Mouse (Mus musculus) monocyte, adult 59 days (primary cell): Measurements from ENCODE around the gene Gm10310. TPM values are rescaled to one million over a fixed set of nuclear protein-coding genes. Genes with fewer than 3 reads are reported as not detected.

Experiments used
- total RNA-seq, 2 experiments: library from RNA; stranded (reverse); gene quantifications; one replicate each; pipeline ENCODE4 v1.2.4; 2023

Gene Gm10310
- not detected for total RNA-seq

DNA sequence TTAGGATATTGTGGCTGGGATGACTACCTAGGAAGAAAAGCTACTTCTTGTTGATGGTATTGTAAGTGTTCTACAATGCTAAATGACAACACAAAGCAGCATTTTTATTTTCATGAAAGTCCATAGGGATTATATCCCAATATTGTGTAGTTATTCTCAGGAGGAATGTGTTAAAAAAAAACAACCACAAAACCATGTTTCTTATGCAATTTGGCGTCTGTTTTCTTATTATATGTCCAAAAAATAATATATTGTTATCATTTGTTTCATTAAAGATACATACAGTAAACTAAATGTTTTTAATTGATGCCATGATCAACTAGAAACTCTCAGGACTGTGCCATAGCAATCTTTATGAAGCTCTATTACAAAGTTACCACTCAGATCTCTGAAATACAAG, at the start of gene Gm10310:
Gene Gm10310 (minus strand): TSS at position 101 of the 400 bp plus-strand sequence.

DNA sequence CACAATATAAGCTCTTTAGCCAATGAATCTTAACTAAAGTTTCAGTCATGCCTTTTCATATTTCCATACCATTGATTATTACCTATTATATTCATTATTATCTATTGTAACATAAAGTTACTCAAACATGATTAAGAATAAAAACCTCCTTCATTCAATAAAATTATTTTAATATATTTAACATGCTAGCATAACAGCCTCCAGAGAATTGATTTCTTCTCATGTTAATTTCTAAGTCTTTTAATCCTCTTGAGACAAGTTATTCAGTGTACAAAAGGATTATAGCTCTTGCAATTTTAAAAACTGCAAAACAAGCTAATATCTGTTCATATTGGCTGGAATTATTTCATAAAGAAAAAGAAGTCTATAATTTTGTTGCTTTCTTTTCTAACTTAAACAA, 45.2 kb upstream of the Gm10310 start, which contains the start of gene Olfr821:
Gene Olfr821 (plus strand): TSS at position 301 of the 400 bp plus-strand sequence.

DNA sequence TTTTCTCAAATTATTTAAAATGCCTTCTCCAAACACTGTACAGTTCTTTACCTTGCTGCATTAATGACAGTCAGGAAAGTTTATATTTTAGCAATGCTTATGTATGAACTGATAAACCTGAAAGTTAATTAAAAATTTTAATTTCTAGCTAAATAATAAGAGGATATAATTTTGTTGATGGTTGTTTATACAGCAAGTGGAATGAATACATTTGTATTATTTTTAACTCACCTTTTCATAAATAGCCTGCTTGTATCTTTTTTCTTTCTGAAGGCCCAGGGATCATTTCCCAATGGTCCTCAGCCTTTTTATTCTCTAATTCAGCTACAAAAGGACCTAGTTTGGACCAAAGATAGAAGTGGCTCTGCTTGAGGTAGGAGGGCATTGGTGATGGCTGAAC, 27.5 kb upstream of the Gm10310 start, which contains the start of gene Olfr820:
Gene Olfr820 (plus strand): TSS at position 301 of the 400 bp plus-strand sequence.

DNA sequence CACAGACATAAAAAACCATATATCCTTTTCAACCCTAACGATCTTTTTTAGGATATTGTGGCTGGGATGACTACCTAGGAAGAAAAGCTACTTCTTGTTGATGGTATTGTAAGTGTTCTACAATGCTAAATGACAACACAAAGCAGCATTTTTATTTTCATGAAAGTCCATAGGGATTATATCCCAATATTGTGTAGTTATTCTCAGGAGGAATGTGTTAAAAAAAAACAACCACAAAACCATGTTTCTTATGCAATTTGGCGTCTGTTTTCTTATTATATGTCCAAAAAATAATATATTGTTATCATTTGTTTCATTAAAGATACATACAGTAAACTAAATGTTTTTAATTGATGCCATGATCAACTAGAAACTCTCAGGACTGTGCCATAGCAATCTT, 8.8 kb downstream of the Gm10310 start, which contains the start of gene Olfr247:
Gene Olfr247 (minus strand): TSS at position 101 of the 400 bp plus-strand sequence.

DNA sequence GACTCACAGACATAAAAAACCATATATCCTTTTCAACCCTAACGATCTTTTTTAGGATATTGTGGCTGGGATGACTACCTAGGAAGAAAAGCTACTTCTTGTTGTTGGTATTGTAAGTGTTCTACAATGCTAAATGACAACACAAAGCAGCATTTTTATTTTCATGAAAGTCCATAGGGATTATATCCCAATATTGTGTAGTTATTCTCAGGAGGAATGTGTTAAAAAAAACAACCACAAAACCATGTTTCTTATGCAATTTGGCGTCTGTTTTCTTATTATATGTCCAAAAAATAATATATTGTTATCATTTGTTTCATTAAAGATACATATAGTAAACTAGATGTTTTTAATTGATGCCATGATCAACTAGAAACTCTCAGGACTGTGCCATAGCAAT, 17.7 kb downstream of the Gm10310 start, which contains the start of gene Olfr819:
Gene Olfr819 (minus strand): TSS at position 101 of the 400 bp plus-strand sequence.

DNA sequence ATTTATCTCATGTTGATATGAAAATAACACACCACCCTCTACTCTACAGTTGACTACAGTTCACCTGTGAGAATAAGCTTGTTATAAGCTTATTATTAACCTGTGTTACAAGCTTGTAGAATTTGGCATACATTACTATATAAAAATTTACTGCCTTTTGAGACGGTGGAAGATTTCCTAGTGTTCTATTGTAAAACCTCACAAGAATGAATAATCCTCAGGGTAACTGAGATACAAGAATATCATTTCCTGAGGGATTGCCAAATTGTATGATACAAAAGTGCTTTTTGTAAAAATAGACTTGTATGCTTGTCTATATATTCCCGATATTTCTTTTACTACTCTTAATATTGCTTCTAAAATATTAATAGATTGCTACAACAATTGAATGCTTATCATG, 35.9 kb downstream of the Gm10310 start, which contains the start of gene Olfr818:
Gene Olfr818 (minus strand): TSS at position 101 of the 400 bp plus-strand sequence.

Other genes starting within 250 kb of the Gm10310 start
- gene Olfr806, start 243.1 kb downstream of the Gm10310 start, total RNA-seq, result not detected
- not detected for gene Olfr807, start 227.3 kb downstream of the Gm10310 start, total RNA-seq
- gene Olfr808, start 219.6 kb downstream of the Gm10310 start, total RNA-seq, result not detected
- gene Olfr809, start 210.4 kb downstream of the Gm10310 start, total RNA-seq, result not detected
- not detected for gene Olfr810, start 190.1 kb downstream of the Gm10310 start, total RNA-seq
- gene Olfr811, start 180.7 kb downstream of the Gm10310 start, total RNA-seq, result not detected
- gene Olfr812, start 139.0 kb downstream of the Gm10310 start, total RNA-seq, result not detected
- not detected for gene Olfr813, start 129.7 kb downstream of the Gm10310 start, total RNA-seq
- gene Olfr814, start 105.2 kb downstream of the Gm10310 start, total RNA-seq, result not detected
- not detected for gene Olfr815, start 79.2 kb downstream of the Gm10310 start, total RNA-seq
- gene Olfr816, start 69.5 kb downstream of the Gm10310 start, total RNA-seq, result not detected
- not detected for gene Olfr818, start 36.0 kb downstream of the Gm10310 start, total RNA-seq
- not detected for gene Olfr819, start 17.8 kb downstream of the Gm10310 start, total RNA-seq
- not detected for gene Olfr247, start 8.9 kb downstream of the Gm10310 start, total RNA-seq
- not detected for gene Olfr820, start 27.6 kb upstream of the Gm10310 start, total RNA-seq
- not detected for gene Olfr821, start 45.3 kb upstream of the Gm10310 start, total RNA-seq
- not detected for gene Olfr822, start 86.1 kb upstream of the Gm10310 start, total RNA-seq
- not detected for gene Olfr823, start 130.3 kb upstream of the Gm10310 start, total RNA-seq
- gene Olfr824, start 144.9 kb upstream of the Gm10310 start, total RNA-seq, result not detected
- not detected for gene Olfr825, start 181.7 kb upstream of the Gm10310 start, total RNA-seq
- not detected for gene Olfr826, start 199.1 kb upstream of the Gm10310 start, total RNA-seq
- not detected for gene Olfr827, start 229.3 kb upstream of the Gm10310 start, total RNA-seq